Mouse (Mus musculus): ENCODE results near the gene Slc5a2. TPM values are rescaled to one million over a fixed set of nuclear protein-coding genes. Genes with fewer than 3 reads are reported as not detected.

Slc5a2 gene
- polyA plus RNA-seq, 1 experiment from 2014 or later = not detected

DNA sequence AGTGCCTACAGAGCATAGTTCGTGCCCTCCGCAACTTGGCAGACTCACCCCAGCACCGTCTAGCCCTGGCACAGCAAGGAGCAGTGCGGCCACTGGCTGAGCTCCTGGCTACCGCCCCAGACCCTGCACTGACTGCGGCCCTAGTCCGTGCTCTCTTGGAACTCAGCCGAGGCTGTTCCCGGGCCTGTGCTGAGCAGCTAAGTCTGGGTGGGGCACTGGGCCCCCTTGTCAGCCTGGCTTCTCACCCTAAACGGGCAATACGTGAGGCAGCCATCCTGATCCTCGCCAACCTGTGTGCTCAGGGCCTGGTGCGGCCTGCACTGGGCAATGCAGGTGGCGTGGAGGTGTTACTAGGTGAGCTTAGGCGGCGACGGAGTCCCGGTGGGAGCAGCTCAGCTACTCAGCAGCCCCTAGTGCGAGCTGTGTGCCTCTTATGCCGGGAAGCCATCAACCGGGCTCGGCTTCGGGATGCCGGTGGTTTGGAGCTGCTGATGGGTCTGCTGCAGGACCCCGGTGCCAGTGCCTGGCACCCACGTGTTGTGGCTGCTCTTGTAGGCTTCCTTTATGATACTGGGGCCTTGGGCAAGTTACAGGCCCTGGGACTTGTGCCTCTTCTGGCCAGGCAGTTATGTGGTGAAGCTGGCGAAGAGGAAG is 25.2 kb upstream of the Slc5a2 start:
- H3K4me3 ChIP-seq = no peak overlapping the region
- H3K36me3 ChIP-seq = peaks cover 58% of the 10 kb centered on the region
- H3K4me2 ChIP-seq = no peak overlapping the region
- H3K4me1 ChIP-seq (replicated peaks) = peaks cover 36% of the 10 kb centered on the region
- no peaks in the 10 kb centered on the region for H3K27me3 ChIP-seq
- no peak for ATAC-seq (ENCODE audit: low read depth)
- no peak overlapping the region for H3K9ac ChIP-seq
- WGBS = 93% methylated on average over 27 of the region's 27 CpGs
- H3K9me3 ChIP-seq = no peaks in the 10 kb centered on the region
- H3K27ac ChIP-seq (replicated peaks) = no peak overlapping the region

GRCm38 (mm10) chr7:128242331-128242730 is 23.1 kb upstream of the Slc5a2 start:
- ATAC-seq (ENCODE audit: low read depth) = no peak
- Histone ChIP-seq H3K9ac (0 out of 2 replicates have a peak overlapping the region, but pooled peaks have one; percentile 1), H3K27me3 (no peaks in the 10 kb centered on the region), H3K27ac (replicated peaks) (no peak overlapping the region), H3K4me3 (no peak overlapping the region), H3K4me2 (no peak overlapping the region), H3K36me3 (peaks cover 48% of the 10 kb centered on the region), H3K4me1 (replicated peaks) (peaks cover 45% of the 10 kb centered on the region), H3K9me3 (no peaks in the 10 kb centered on the region)
- 93% methylated on average over 16 of the region's 16 CpGs for WGBS

GRCm38 (mm10) chr7:128243921-128244320 is 21.5 kb upstream of the Slc5a2 start:
- 0 out of 2 replicates have a peak overlapping the region, but pooled peaks have one; percentile 31 for H3K9ac ChIP-seq
- no peak overlapping the region for H3K4me3 ChIP-seq
- H3K27me3 ChIP-seq = no peaks in the 10 kb centered on the region
- H3K36me3 ChIP-seq = peaks cover 48% of the 10 kb centered on the region
- peaks cover 41% of the 10 kb centered on the region for H3K4me1 ChIP-seq (replicated peaks)
- 52% methylated on average over 10 of the region's 10 CpGs for WGBS
- no peak overlapping the region for H3K4me2 ChIP-seq
- H3K9me3 ChIP-seq = no peaks in the 10 kb centered on the region
- ATAC-seq (ENCODE audit: low read depth) = no peak
- no peak overlapping the region for H3K27ac ChIP-seq (replicated peaks)

GRCm38 (mm10) chr7:128244410-128245025 is 20.9 kb upstream of the Slc5a2 start:
- H3K9ac ChIP-seq = 0 out of 2 replicates have a peak overlapping the region, but pooled peaks have one; percentile 31
- H3K27me3 ChIP-seq = no peaks in the 10 kb centered on the region
- no peaks in the 10 kb centered on the region for H3K9me3 ChIP-seq
- no peak overlapping the region for H3K27ac ChIP-seq (replicated peaks)
- no peak for ATAC-seq (ENCODE audit: low read depth)
- H3K4me1 ChIP-seq (replicated peaks) = peaks cover 35% of the 10 kb centered on the region
- H3K4me3 ChIP-seq = no peak overlapping the region
- WGBS = 85% methylated on average over 18 of the region's 18 CpGs
- H3K36me3 ChIP-seq = peaks cover 48% of the 10 kb centered on the region
- H3K4me2 ChIP-seq = no peak overlapping the region

DNA sequence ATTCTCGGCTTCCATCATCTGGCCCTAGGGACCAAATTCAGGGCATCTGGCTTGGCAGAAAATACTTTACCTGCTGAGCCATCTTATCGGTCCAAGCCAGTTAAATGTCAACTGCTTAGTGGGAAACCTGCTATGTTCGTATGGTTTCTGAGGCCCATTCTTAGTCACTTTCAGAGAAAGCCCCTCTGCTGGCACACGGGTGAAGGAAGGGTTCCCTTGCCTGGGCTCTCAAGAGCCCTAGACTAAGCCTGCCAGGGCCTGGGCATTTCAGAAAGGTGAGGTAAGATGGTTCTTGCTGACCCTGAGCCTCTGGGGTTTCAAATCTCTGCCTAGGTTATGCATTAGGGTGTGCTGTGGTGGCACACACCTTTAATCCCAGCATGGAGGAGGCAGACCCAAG is 19.9 kb upstream of the Slc5a2 start:
- Histone ChIP-seq H3K27me3 (no peaks in the 10 kb centered on the region), H3K27ac (replicated peaks) (no peak overlapping the region), H3K36me3 (peaks cover 41% of the 10 kb centered on the region), H3K9ac (peak overlapping the region; percentile 41; the same call in 1 of the 2 replicates), H3K4me3 (no peak overlapping the region), H3K4me2 (no peak overlapping the region), H3K9me3 (no peaks in the 10 kb centered on the region), H3K4me1 (replicated peaks) (peaks cover 26% of the 10 kb centered on the region)
- WGBS = 91% methylated on average over 4 of the region's 4 CpGs
- ATAC-seq (ENCODE audit: low read depth) = no peak

DNA sequence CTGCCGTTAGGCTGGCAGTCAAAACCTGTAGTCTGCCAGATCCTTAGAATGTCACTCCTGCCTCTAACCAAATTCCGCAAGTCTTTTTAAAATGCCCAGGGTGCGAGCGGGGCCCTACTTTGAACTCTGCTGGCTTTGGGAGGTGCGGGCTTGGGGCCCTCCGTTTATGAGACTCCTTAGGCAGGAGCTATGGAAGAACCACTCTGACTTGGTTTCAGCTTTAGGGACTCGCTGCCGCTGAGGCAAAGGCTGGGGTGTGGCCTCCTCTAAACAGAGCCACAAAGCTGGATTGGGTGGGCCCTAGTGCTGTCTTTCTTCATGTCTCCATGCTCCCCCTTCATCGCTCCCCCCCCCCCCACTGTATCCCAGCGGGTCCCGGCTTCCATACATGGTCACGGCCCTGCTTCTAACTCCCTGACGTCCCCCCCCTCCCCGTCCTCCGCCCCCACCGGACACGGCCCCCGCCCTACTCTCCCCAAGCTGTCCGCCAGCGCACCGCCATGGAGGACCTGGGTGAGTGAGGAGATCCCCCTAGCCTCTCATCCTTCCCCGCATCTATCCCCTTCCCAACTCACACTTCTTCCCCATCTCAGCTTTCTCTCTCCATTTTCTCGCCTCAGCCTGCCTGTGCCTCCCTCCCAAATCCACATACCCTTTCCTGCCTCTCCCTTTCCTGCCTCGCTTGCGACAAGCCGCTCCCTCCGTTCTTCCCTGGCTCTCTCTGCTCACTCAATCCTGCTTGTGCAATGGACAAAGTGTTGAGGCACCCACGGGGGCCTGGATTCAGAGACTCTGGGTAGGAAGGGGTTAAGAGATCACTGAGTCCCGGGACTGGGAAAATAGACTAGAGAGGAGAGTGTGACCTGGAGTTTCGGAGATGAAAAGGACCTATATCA is 18.7 kb upstream of the Slc5a2 start, which contains the start of gene Tgfb1i1:
Tgfb1i1 (plus strand) TSS at position 317 of the 896 bp plus-strand sequence.
- H3K27ac ChIP-seq (replicated peaks) = peak within 1 kb of the TSS; percentile 83
- peak; percentile 62 for ATAC-seq (ENCODE audit: low read depth)
- peaks cover 18% of the 10 kb centered on the region for H3K4me1 ChIP-seq (replicated peaks)
- peak within 1 kb of the TSS; percentile 46 for H3K4me3 ChIP-seq
- no peaks in the 10 kb centered on the region for H3K9me3 ChIP-seq
- peak within 1 kb of the TSS; percentile 68 for H3K4me2 ChIP-seq
- H3K36me3 ChIP-seq = peaks cover 30% of the 10 kb centered on the region
- no peaks in the 10 kb centered on the region for H3K27me3 ChIP-seq
- 2% methylated on average over 28 of the region's 30 CpGs for WGBS
- peak within 1 kb of the TSS; percentile 77 for H3K9ac ChIP-seq

DNA sequence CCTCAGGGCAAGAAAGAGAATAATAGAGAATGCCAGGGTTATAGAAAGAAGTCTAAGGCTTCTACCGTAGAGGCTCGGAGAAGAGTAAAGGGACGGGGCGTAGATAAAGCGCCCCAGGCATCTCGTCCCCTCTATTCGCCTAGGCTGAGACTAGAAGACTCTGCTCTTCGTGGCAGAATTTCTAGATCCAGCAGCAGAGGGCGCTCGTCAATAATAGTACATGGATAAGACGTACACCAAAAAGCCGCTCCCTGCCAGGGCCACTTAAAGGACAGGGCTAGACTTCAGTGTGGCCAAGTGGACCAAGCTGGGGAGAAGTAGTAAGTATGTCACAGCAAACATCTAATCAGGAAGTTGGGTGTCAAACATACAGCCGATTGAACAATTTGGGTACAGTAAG is 18.0 kb upstream of the Slc5a2 start:
- H3K27me3 ChIP-seq = 0 out of 2 replicates have a peak, but pooled peaks cover 5% of the 10 kb centered on the region
- peaks cover 25% of the 10 kb centered on the region for H3K4me1 ChIP-seq (replicated peaks)
- H3K36me3 ChIP-seq = peaks cover 24% of the 10 kb centered on the region
- ATAC-seq (ENCODE audit: low read depth) = peak; percentile 80
- WGBS = 2% methylated on average over 13 of the region's 13 CpGs
- peak overlapping the region; percentile 68 for H3K4me2 ChIP-seq
- H3K4me3 ChIP-seq = peak overlapping the region; percentile 46
- H3K9ac ChIP-seq = peak overlapping the region; percentile 77
- peak overlapping the region; percentile 83 for H3K27ac ChIP-seq (replicated peaks)
- H3K9me3 ChIP-seq = no peaks in the 10 kb centered on the region

DNA sequence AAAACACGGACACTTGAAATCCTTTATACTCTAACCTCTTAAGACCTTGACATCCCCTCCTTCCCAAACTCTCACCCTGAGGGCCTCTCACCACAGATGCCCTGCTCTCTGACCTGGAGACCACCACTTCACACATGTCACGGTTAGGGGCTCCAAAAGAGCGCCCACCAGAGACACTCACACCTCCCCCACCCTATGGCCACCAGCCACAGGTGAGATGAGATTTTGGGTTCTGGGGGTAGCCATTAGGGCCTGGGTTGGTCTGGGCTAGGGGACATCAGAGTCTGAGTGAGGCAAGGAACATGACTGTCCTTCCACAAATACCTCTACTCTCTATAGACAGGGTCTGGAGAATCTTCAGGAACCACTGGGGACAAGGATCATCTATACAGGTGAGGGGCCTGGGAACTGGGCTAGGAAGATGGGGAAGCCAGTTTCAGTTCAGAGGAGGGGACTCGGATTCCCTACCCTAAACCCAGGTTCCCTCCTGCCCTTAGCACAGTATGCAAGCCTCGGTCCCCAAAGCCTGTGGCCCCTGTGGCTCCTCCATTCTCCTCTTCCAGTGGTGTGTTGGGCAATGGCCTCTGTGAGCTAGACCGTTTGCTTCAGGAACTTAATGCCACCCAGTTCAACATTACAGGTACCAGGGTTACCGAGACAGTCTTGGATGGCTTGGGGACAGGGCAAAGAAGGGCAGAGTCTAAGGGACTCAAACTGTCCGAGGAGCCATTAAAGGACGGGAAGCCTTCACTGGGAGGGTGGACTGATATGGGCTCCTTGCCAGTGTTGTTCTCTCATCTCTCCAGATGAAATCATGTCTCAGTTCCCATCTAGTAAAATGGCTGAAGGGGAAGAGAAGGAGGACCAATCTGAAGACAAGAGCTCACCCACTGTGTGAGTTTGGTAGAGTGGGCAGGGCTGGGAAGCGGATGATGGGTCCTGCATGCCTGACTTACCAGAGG is 17.1 kb upstream of the Slc5a2 start:
- Histone ChIP-seq H3K9ac (peak overlapping the region; percentile 77), H3K27ac (replicated peaks) (no peak overlapping the region), H3K36me3 (peaks cover 15% of the 10 kb centered on the region), H3K4me2 (peak overlapping the region; percentile 68), H3K9me3 (no peaks in the 10 kb centered on the region), H3K4me1 (replicated peaks) (peaks cover 33% of the 10 kb centered on the region), H3K27me3 (peaks cover 10% of the 10 kb centered on the region; the same call in 1 of the 2 replicates), H3K4me3 (peak overlapping the region; percentile 46; the same call in 1 of the 2 replicates)
- 85% methylated on average over 10 of the region's 10 CpGs for WGBS
- no peak for ATAC-seq (ENCODE audit: low read depth)

GRCm38 (mm10) chr7:128249998-128250397 is 15.5 kb upstream of the Slc5a2 start:
- H3K36me3 ChIP-seq = peaks cover 3% of the 10 kb centered on the region; the same call in 1 of the 2 replicates
- 82% methylated on average over 5 of the region's 5 CpGs for WGBS
- no peak for ATAC-seq (ENCODE audit: low read depth)

DNA sequence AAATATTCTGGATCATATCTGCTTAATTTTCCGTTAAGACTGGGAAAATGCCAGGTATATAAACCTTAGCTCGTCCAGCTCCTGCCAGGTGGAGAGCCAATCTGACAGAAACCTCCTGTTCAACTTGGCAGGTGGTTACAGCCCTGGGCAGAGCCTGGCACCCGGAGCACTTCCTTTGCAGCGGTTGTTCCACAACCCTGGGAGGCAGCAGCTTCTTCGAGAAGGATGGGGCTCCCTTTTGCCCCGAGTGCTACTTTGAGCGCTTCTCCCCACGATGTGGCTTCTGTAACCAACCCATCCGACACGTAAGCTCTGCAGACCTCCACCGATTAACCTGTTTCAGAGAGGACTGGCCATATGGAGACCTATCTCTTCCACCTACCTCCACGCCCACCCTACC is 13.5 kb upstream of the Slc5a2 start:
- ATAC-seq (ENCODE audit: low read depth) = no peak
- Histone ChIP-seq H3K4me3 (no peak overlapping the region), H3K4me1 (replicated peaks) (peaks cover 19% of the 10 kb centered on the region), H3K9me3 (no peaks in the 10 kb centered on the region), H3K4me2 (peak overlapping the region; percentile 59), H3K27ac (replicated peaks) (no peak overlapping the region), H3K36me3 (no peaks in the 10 kb centered on the region), H3K27me3 (peaks cover 10% of the 10 kb centered on the region; the same call in 1 of the 2 replicates), H3K9ac (no peak overlapping the region)
- 48% methylated on average over 12 of the region's 12 CpGs for WGBS

More at GRCm38 (mm10) chr7:128249998-128250397, 15.5 kb upstream of the Slc5a2 start:
- no peak overlapping the region for H3K9ac ChIP-seq
- H3K27me3 ChIP-seq = peaks cover 10% of the 10 kb centered on the region; the same call in 1 of the 2 replicates
- H3K4me3 ChIP-seq = no peak overlapping the region
- no peak overlapping the region for H3K4me2 ChIP-seq
- H3K27ac ChIP-seq (replicated peaks) = no peak overlapping the region
- no peaks in the 10 kb centered on the region for H3K9me3 ChIP-seq
- peaks cover 33% of the 10 kb centered on the region for H3K4me1 ChIP-seq (replicated peaks)

- no peaks in the 10 kb centered on the region for H3K9me3 ChIP-seq
- WGBS = 7% methylated on average over 24 of the region's 24 CpGs
- H3K36me3 ChIP-seq = no peaks in the 10 kb centered on the region
- peaks cover 10% of the 10 kb centered on the region; the same call in 1 of the 2 replicates for H3K27me3 ChIP-seq
- no peak overlapping the region for H3K27ac ChIP-seq (replicated peaks)
- peak overlapping the region; percentile 56 for H3K9ac ChIP-seq
- peak overlapping the region; percentile 37 for H3K4me3 ChIP-seq
- peaks cover 15% of the 10 kb centered on the region for H3K4me1 ChIP-seq (replicated peaks)
- peak overlapping the region; percentile 59 for H3K4me2 ChIP-seq
- ATAC-seq (ENCODE audit: low read depth) = peak; percentile 57
Measured at GRCm38 (mm10) chr7:128252609-128253008, 12.8 kb upstream of the Slc5a2 start.

Measured in neural tube, embryonic 13.5 days (tissue).